Mouse (Mus musculus) heart, adult 8-10 months (tissue): ENCODE data around the gene Tdpoz2. TPM values are rescaled to one million over a fixed set of nuclear protein-coding genes. Genes with fewer than 3 reads are reported as not detected.
"Not testable (repeated sequence)": the region's sequence is repeated elsewhere in the genome, so short reads cannot be mapped to it uniquely, and the experiment has no call there.

Source experiments
- DNase-seq: peaks from one replicate; pipeline ENCODE4 v3.0.0; 2022; ENCODE audit warnings: low spot score
- total RNA-seq, 4 experiments: library from RNA; stranded (reverse); gene quantifications; 2 replicates each; pipeline ENCODE4 v1.2.4; 2022

Tdpoz2 gene
- total RNA-seq = not detected

DNA sequence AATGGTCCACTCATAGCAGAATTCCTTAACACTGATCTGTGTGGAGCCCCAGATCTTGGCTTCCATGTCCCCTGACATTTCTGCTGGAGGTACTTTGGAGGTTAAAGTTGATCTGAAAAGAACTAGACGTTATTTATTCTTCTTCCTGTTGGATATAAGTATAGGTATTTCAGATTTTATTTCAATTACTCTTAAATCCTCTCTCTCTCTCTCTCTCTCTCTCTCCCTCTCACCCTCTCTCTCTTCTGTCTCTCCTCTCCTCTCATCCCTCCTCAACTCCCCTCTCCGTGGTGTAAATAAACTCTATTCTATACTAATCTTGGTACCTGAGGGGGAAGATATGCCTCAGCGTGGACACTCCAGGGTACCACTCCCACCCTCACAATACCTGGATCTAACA, at the start of gene Tdpoz2:
Gene Tdpoz2, minus strand, starts transcription at position 101 of the 400 bp plus-strand sequence.
- no peak for DNase-seq

DNA sequence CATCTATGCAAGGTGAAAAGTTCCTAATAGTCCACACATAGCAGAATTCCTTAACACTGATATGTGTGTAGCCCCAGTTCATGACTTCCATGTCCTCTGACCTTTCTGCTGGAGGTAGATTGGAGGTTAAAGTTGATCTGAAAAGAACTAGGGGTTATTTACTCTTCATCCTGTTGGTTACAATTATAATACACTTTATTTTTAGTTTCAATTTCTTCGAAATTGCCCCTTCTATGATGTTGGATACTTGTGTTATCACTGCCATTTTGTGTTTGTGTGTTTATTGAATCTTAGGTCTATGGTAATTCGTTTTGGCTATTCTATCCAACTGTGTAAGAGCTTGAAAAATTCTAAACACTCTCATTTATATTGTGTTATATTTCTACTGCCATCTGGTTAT, 40.5 kb upstream of the Tdpoz2 start, which contains the start of gene Gm37596:
Gene Gm37596, minus strand, starts transcription at position 101 of the 400 bp plus-strand sequence.
- not testable (repeated sequence) for DNase-seq

DNA sequence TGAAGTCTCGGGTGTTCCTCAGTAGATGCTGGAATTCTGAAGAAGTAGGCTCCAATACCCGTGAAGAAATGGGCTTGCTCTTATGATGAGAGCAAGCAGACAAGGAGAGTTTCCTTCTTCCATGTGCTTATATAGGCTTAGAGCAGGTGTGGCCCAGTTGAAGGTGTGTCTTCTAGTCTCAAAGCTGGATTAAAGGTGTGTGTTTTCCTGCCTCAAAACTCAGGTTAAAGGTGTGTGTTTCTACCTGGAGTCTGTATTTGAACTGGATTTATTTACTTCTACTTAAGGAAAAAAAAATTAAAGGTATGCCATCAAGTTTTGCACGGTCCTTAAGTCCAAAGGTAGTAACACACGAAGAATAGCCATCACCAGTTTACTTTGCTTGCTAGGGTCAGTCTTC, 23.7 kb upstream of the Tdpoz2 start, which contains the start of gene Tdpoz1:
Gene Tdpoz1, minus strand, starts transcription at position 101 of the 400 bp plus-strand sequence.
- DNase-seq = not testable (repeated sequence)

DNA sequence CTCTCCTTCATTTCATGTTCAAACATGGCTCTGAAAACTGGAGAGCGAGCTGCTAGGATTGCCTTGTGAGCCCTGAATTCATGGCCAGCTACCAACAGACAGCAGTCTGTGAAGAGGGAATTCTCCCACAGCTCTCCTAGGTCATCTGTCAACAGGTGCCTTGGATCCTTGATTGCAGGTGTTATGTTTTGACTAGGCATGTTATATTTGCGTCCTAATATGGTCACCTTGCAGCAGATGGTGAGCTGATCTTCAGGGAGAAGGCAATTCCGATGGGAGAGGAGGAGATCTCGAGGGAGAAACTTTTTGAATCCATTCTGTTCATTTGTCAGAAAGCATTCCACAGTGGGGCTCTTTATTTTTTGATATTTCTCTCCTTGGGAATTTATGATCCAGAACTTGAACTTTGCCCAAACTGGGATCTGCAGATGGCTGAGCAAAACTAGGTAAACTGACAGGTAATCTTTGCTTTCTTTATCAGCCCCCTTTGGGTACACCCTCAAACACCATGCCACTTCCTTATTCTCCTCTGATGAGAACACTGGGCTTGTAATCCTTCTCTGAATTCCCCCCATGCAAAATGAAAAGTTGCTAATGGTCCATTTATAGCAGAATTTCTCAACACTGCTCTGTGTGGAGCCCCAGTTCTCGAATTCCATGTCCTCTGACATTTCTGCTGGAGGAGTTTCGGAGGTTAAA, 18.5 kb upstream of the Tdpoz2 start:
- not testable (repeated sequence) for DNase-seq

DNA sequence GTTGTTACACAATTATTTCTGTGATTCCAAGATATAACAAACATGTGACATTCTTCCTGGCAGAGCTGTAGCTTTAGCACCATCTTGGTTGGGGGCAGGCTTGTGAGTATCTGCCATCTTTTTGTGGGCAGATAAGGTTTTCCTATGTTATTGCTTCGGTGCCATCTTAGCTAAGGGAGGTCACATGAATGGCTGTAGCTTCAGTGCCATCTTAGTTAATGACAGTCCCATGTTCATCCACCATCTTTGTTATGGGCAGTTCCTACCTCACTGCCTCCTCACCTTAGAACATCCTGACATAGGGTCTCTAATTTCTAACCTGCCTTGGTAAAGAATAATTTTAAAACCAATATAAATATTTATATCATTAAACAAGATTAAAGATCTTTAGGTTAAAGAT, 1.8 kb upstream of the Tdpoz2 start:
- no peak for DNase-seq

DNA sequence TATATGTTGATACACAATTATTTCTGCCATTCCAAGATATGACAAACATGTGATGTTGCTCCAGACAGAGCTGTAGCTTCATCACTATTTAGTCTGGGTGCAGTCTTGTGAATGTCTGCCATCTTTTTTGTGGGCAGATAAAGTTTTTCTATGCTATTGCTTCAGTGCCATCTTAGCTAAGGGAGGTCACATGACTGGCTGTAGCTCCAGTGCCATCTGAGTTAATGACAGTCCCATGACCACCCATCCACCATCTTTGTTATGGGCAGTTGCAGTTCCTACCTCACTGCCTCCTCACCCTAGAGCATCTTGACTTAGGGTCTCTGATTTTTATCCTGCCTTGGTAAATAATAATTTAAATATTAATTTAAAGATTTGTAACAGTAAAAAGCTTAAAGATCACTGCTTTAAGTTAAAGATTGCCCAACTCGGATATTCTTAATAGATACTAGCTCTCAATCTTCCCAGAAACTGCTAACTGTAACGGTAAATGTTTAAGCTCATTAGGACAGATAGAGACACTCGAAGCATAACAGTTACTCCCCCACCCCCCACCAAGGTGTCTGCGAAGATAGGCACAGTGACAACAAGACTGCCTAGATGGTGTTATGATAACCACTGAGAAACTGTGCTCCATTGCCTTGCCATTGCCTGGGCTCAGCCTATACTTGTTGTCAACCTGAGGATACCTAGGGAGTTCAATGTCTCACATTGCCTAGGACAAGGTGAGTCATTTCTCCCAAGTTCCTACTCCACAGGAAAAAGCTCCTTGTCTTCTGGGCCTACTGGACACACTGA, 21.4 kb downstream of the Tdpoz2 start:
- not testable (repeated sequence) for DNase-seq

DNA sequence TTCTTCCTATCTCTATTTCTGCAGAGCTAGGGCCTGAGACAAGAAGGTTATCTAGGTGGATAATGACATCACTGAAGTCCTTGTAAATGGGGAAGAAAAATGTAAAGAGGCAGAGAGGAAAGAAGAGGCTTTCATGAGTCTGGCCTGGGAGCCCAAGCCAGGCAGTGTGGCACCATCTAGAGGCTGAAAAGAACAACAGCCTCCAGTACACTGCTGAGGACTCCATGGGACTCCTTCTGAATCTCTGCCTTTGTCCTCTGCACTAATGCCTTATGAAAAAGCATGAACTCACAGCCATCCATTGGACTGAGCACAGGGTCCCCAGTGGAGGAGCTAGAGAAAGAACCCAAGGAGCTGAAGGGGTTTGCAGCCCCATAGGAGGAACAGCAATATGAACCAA, 43.5 kb downstream of the Tdpoz2 start:
- DNase-seq = not testable (repeated sequence)

DNA sequence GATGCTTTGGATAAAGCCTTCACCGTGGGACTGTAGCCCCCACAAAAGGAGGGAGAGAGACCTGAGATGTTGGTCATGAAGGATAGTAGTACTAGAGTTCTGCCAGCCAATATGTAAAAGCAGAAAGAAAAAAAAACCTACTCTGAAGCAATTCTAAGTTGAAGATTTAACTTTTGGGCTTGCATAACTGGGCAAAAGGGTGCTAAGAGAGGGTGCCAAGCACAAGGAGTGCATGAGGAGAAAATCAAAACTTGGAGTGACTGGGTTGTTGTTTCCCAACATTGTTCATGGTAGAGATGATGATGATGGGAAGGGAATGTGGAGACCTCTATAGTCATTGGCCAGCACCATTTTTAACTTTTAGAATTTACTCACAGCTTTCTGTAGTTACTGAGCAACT, 50.6 kb downstream of the Tdpoz2 start:
- no peak for DNase-seq

Other genes starting within 250 kb of the Tdpoz2 start
- gene Tchh, start 210.4 kb downstream of the Tdpoz2 start, total RNA-seq = under 1 TPM; 0.08 to 0.22 (median 0.14) TPM
- not detected for gene Tchhl1, start 183.9 kb downstream of the Tdpoz2 start, total RNA-seq
- 10 to 100 TPM; 59.3 to 66.7 (median 61.4) TPM for gene S100a11, start 132.2 kb downstream of the Tdpoz2 start, total RNA-seq
- gene S100a10, start 97.6 kb downstream of the Tdpoz2 start, total RNA-seq = 10 to 100 TPM; 50.9 to 79.4 (median 56.8) TPM
- not detected for gene Tdpoz1, start 23.6 kb upstream of the Tdpoz2 start, total RNA-seq
- not detected for gene Gm37596, start 40.4 kb upstream of the Tdpoz2 start, total RNA-seq
- not detected for gene Gm5773, start 120.3 kb upstream of the Tdpoz2 start, total RNA-seq
- not detected for gene Tdpoz4, start 143.7 kb upstream of the Tdpoz2 start, total RNA-seq
- not detected for gene Tdpoz3, start 173.3 kb upstream of the Tdpoz2 start, total RNA-seq